Mouse (Mus musculus) midbrain, embryonic 11.5 days (tissue): ENCODE data around the gene Gm21981. TPM values are rescaled to one million over a fixed set of nuclear protein-coding genes. Genes with fewer than 3 reads are reported as not detected.
A peak's percentile ranks its signal among the peaks of the same experiment; 100 is the strongest.

Source experiments
- ATAC-seq: fragments of 200-750 bp; cut with Nextera tagmentation; 2 replicates; pipeline ENCODE4 v1.8.0; 2017; ENCODE audit warnings: moderate TSS enrichment, moderate library complexity; ENCODE audit not compliant: low FRiP score
- DNase-seq: peaks from one replicate; pipeline ENCODE4 v3.0.0; 2015; ENCODE audit warnings: low spot score; ENCODE audit errors: missing footprints
- H3K27ac ChIP-seq: fragments of 300-500 bp; sonication (generic); 2 replicates; pipeline ENCODE4 v1.5.1; 2014; ENCODE audit warnings: low read depth, low read length
- H3K27me3 ChIP-seq: fragments of 300-500 bp; sonication (generic); 2 replicates; pipeline ENCODE4 v1.6.1; 2014; ENCODE audit warnings: mild to moderate bottlenecking, low read length, moderate library complexity, mixed read lengths; ENCODE audit not compliant: control insufficient read depth, insufficient read depth
- H3K36me3 ChIP-seq: fragments of 300-500 bp; sonication (generic); 2 replicates; pipeline ENCODE4 v1.6.1; 2014; ENCODE audit warnings: mild to moderate bottlenecking, low read length, moderate library complexity, mixed read lengths; ENCODE audit not compliant: control insufficient read depth, insufficient read depth
- H3K4me1 ChIP-seq: fragments of 300-500 bp; sonication (generic); 2 replicates; pipeline ENCODE4 v1.6.1; 2014; ENCODE audit warnings: low read length; ENCODE audit not compliant: control insufficient read depth, insufficient read depth
- H3K4me2 ChIP-seq: fragments of 300-500 bp; sonication (generic); 2 replicates; pipeline ENCODE4 v1.6.1; 2014; ENCODE audit warnings: mild to moderate bottlenecking, moderate library complexity
- H3K4me3 ChIP-seq: fragments of 300-500 bp; sonication (generic); 2 replicates; pipeline ENCODE4 v1.5.1; 2014; ENCODE audit warnings: low read depth, low read length
- H3K9ac ChIP-seq: fragments of 300-500 bp; sonication (generic); 2 replicates; pipeline ENCODE4 v1.6.1; 2014; ENCODE audit warnings: low read length
- H3K9me3 ChIP-seq: fragments of 300-500 bp; sonication (generic); 2 replicates; pipeline ENCODE4 v1.6.1; 2016; ENCODE audit warnings: low read length; ENCODE audit not compliant: control insufficient read depth
- WGBS: fragments of 180-500 bp; shearing (Covaris S2); extraction: QIAGEN DNeasy Blood & Tissue Kit; methylation state at CpG from one replicate; pipeline ENCODE4 v1.1.7; 2014; 5-methylcytosine and 5-hydroxymethylcytosine counted together
- polyA plus RNA-seq: library from polyadenylated mRNA; unstranded; fragments of >200 nt; fragmentation: Nextera tagmentation; extraction: Ambion mirVana; gene quantifications from 2 replicates; pipeline ENCODE4 v1.2.1, GENCODE M21; 2014

Gene Gm21981
- polyA plus RNA-seq, 1 experiment from 2014 or later, result 2.3 TPM

DNA sequence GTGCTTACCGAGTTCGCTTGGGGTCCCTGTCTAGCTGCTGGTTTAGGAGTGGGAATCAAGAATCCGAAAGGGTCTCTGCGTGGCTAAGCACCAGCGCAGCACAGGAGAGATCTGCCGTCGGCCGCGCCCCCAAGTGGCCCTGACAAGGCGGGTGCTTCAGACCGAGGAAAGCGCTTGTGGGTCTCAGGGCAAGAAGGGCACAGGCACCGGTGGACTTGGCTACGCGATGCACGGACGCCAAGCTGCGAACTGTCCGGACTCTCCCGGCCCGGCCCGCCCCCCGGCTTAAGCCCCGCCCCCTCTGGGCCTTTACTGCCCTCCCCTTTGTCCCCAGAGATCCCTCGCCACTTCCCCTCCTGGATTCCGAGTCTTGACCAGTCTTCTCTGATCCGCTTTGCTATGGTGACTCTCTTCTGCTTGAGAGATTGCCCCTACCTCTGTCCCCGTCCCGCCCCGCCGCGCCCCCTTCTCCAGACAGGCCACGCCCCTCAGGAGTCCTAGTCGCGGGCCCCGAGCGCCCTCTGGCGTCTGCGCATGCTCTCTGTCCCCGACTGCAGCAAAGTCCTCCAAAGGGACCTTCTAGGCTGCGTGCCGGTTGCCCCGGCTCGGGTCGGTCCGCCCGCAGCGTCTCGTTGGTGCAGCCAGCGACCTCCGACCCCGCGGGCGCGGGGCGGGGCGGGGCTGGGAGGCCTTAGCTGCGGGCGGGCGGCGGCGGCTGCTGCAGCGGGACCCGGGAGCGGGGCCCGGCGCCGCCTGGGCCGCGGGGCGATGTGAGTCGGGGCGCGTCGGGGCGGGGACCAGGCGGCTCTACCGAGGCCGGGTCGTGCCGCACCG lies 465 bp upstream of the Gm21981 start, which contains the start of gene Prickle4:
Prickle4 (minus strand) TSS at position 234 of the 834 bp plus-strand sequence.
- H3K4me3 ChIP-seq, result peak within 1 kb of the TSS; percentile 80
- no peaks in the 10 kb centered on the region for H3K27me3 ChIP-seq
- WGBS, result under 1% methylated on average over 81 of the region's 82 CpGs

DNA sequence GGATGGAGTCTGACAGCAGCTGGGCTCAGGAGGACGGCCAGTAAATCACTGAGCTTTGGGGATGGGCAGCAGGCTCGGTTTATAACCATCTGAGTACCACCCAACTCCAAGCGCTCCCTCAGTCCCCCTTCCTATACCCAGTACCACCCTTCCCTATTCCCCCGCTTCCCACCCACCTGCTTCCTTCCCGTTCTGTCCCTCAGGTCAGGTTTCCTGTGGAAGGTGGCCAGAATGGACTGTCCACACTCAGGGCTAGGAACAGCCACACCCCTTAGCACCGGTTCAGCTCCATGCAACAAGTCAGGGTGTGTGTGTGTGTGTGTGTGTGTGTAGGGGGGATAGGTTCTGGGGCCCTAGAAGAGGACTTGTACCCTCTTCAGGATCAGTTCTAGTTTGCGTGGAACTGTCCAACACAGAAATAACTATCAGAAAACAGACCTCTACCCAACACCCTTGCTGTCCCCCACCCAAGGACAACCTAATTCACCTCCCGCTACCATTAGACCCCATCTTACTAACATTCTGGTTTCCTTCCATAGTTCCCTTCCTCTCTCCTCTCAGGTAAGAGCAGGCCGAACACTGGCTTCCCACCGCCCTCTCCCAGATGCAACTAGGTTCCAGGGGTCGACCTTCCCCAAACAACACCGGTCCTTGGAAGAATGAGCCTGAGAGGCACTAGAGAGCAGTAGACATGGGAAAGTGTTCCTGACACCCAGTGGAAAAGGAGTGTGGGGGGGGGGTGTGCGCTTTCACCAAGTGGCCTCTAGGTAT lies 399 bp downstream of the Gm21981 start:
- H3K27me3 ChIP-seq, result no peaks in the 10 kb centered on the region
- H3K36me3 ChIP-seq, result no peaks in the 10 kb centered on the region
- H3K4me3 ChIP-seq, result peak overlapping the region; percentile 80
- peak overlapping the region; percentile 56 for H3K4me2 ChIP-seq
- peaks cover 18% of the 10 kb centered on the region for H3K4me1 ChIP-seq
- no peaks in the 10 kb centered on the region for H3K9me3 ChIP-seq
- H3K9ac ChIP-seq, result peak overlapping the region; percentile 58; the same call in 1 of the 2 replicates
- WGBS, result 37% methylated on average over 13 of the region's 13 CpGs
- DNase-seq (no peak), ATAC-seq (no peak; the same call in 1 of the 2 replicates)
- peak overlapping the region; percentile 25; the same call in 1 of the 2 replicates for H3K27ac ChIP-seq

More for the DNA sequence above, 465 bp upstream of the Gm21981 start, which contains the start of gene Prickle4:
- Histone ChIP-seq H3K9ac (peak within 1 kb of the TSS; percentile 92), H3K4me2 (peak within 1 kb of the TSS; percentile 56), H3K4me1 (peaks cover 13% of the 10 kb centered on the region), H3K9me3 (no peaks in the 10 kb centered on the region), H3K27ac (peak within 1 kb of the TSS; percentile 68), H3K36me3 (no peaks in the 10 kb centered on the region; the same call in 1 of the 2 replicates)
- ATAC-seq, result peak; percentile 97
- peak; percentile 100 for DNase-seq

DNA sequence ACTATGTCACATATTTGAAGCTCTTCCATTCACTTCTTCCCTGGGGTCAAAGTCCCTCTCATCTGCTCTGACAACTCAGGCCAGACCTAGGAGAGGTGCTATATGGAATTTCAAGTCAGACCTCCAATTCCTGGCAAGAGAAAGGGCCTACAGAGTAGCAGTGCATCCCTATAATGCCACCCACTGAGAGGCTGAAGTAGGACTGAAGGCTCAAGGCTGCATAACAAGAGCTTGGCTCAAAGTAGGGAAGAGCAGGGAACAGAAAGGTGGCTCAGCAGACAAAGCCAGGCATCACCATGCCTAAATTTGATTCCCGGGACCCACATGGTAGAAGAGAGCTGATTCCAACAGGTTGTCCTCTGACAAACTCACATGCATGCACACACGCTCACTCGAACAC lies 2.6 kb downstream of the Gm21981 start:
- Histone ChIP-seq H3K4me1 (peaks cover 26% of the 10 kb centered on the region), H3K27ac (no peak overlapping the region), H3K27me3 (no peaks in the 10 kb centered on the region), H3K36me3 (no peaks in the 10 kb centered on the region), H3K9ac (no peak overlapping the region), H3K9me3 (no peaks in the 10 kb centered on the region), H3K4me2 (no peak overlapping the region), H3K4me3 (no peak overlapping the region)
- no peak for DNase-seq
- no peak for ATAC-seq
- WGBS, result 86% methylated on average over 3 of the region's 3 CpGs

DNA sequence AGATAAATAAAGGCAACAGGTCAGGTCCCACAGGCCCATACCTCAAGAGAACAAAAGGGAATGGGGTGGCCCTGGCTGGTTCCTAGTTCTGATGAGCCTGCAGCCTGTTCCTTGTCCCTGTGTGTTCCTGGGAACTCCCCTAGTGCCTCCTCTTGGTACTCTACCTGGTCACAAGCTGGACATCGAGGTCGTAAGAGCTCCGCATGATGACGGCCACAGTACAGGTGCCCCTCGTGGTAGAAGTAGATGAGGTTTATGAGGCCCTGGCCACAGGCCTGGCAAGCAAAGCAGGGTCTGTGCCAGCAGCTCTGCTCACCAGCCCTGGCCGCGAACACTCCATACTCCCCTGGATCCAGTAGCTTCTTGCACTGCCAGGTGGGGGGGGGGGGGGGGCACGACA lies 4.4 kb downstream of the Gm21981 start:
- no peak overlapping the region for H3K27ac ChIP-seq
- no peaks in the 10 kb centered on the region for H3K27me3 ChIP-seq
- H3K4me1 ChIP-seq, result peaks cover 22% of the 10 kb centered on the region
- DNase-seq (no peak), ATAC-seq (no peak)
- peak overlapping the region; percentile 89 for H3K4me2 ChIP-seq
- H3K9me3 ChIP-seq, result no peaks in the 10 kb centered on the region
- no peak overlapping the region for H3K4me3 ChIP-seq
- WGBS, result 81% methylated on average over 8 of the region's 8 CpGs
- H3K9ac ChIP-seq, result no peak overlapping the region
- no peaks in the 10 kb centered on the region for H3K36me3 ChIP-seq

DNA sequence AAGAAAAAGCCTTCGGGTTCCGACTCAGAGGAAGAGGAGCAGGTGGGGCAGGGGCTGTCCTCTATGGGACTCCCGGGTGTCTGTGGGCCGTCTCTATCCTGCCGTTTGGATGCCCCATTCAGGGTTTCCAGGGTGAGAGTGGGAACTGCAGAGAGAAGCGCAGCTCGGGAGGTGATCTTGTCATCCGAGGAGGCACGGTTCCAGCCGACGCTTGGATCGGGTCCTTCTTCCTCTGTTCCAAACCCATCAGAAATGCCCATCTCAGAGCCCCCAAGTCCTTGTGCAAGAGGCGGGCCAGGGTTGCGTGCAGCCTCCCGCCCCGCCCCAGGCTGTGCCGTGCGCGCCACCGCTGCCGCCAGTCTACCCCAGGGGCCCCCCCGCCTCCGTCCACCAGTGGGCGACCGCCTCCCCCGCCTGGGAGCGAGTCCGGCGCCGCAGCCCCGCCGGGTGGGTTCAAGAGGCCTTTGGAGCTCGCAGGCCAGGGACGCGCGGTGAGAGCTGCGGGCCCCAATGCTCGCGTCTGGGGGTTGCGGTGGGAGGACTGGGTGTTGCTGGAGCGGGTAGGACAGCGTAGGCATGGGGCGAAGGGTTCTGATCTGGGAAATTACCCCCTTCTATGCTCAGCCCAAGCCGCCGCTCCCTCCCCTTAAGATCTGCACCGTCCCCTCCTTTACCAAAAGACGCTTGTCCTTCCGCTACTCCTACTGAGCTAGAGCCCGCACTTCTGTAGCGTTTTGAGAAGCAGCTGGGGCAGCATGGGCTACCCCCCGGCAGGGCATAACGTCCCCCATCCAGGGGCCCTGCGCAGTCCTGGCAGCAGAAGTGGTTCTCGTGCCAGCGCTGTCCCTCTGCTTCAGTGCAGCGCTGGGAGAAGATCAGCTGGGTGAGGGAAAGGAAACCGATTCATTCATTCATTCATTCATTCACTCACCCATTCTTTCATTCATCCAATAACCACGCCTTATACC lies 5.4 kb downstream of the Gm21981 start, which contains the start of gene Frs3:
Frs3 (plus strand) TSS at position 423 of the 968 bp plus-strand sequence.
- 2% methylated on average over 55 of the region's 58 CpGs for WGBS

DNA sequence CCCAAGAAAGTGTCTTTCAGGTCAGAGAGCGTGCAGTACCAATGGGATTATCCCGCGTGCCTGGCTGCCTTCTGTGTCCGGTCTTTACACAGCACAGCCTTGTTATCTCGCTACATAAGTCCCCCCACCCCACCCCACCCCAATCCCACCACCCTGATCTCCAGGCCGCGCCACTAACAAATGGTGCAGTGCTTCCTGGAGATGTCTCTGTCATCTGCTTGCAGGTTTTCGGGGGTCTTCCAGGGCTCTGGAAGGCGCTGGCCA lies 6.0 kb downstream of the Gm21981 start, which contains the start of gene Tomm6:
Tomm6 (minus strand) TSS at position 43 of the 264 bp plus-strand sequence.
- H3K36me3 ChIP-seq, result peaks cover 2% of the 10 kb centered on the region; the same call in 1 of the 2 replicates
- H3K27ac ChIP-seq, result peak within 1 kb of the TSS; percentile 52
- peak within 1 kb of the TSS; percentile 60 for H3K4me3 ChIP-seq
- WGBS, result 0% methylated on average over 9 of the region's 9 CpGs
- no peaks in the 10 kb centered on the region for H3K27me3 ChIP-seq
- peak within 1 kb of the TSS; percentile 75 for H3K9ac ChIP-seq
- H3K4me2 ChIP-seq, result peak within 1 kb of the TSS; percentile 89
- DNase-seq, result no peak
- peaks cover 15% of the 10 kb centered on the region for H3K4me1 ChIP-seq
- H3K9me3 ChIP-seq, result no peaks in the 10 kb centered on the region
- no peak for ATAC-seq

More for the DNA sequence above, 5.4 kb downstream of the Gm21981 start, which contains the start of gene Frs3:
- Histone ChIP-seq H3K4me1 (peaks cover 18% of the 10 kb centered on the region), H3K9me3 (no peaks in the 10 kb centered on the region), H3K4me2 (peak within 1 kb of the TSS; percentile 89), H3K27me3 (no peaks in the 10 kb centered on the region), H3K36me3 (peaks cover 2% of the 10 kb centered on the region; the same call in 1 of the 2 replicates), H3K9ac (peak within 1 kb of the TSS; percentile 75), H3K4me3 (peak within 1 kb of the TSS; percentile 60), H3K27ac (peak within 1 kb of the TSS; percentile 52)
- peak; percentile 95 for DNase-seq
- peak; percentile 69 for ATAC-seq

DNA sequence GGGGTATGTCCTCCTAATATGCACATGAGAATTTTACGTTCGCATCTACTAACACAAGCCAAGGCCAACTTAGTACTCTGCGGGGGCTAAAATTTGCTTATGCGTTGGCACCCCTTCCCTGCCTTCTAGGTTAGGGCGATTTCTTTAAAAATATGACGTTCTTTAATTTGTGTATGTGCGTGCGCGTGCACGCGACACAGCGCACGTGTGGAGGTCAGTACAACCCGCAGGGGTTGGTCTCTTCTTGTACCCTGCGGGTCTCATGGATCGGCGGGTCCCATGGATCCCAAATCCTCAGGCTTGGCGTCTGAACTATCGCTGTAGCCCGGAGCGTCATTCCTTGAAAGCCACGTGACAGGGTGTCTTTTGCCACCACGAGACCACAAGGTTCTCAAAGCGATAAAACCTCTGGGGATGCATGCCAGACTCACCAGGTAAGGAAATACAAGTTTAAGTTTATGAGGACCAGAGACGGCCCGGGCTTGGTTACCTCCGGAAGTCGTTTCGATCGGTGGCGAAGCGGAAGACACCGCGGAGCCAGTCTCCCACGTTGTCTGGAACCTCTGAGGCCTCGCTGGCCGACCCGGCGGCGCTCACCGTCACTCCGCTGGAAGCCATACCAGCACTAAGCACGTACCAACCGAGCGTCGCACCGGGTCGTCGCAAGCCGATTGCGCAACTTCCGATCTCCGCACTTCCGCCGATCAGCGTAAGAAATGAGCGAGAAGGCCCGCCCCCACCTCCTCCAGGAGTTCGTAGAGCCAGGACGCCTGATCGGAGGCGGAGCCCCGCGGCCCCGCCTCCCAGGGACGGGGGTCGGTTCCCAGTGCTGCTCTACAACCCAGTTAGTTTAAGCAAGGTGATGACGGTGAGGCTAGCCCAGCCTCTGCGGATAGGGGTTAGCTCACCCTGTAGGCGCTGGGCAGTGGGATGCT lies 6.6 kb downstream of the Gm21981 start:
- Histone ChIP-seq H3K36me3 (peaks cover 2% of the 10 kb centered on the region; the same call in 1 of the 2 replicates), H3K9ac (peak overlapping the region; percentile 75), H3K4me3 (peak overlapping the region; percentile 60), H3K27ac (peak overlapping the region; percentile 52; the same call in 1 of the 2 replicates), H3K27me3 (no peaks in the 10 kb centered on the region), H3K4me1 (peaks cover 15% of the 10 kb centered on the region), H3K9me3 (no peaks in the 10 kb centered on the region), H3K4me2 (peak overlapping the region; percentile 89)
- peak; percentile 91 for ATAC-seq
- under 1% methylated on average over 70 of the region's 70 CpGs for WGBS
- peak; percentile 100 for DNase-seq
